Mouse (Mus musculus): Measurements from ENCODE around the gene Xpnpep1. TPM values are rescaled to one million over a fixed set of nuclear protein-coding genes. Genes with fewer than 3 reads are reported as not detected.

Xpnpep1 gene
- total and polyA plus RNA-seq, 3 experiments, result 82.8 to 99.6 (median 96.0) TPM

GRCm38 (mm10) chr19:53074899-53075722, 35.1 kb upstream of the Xpnpep1 start:
- Histone ChIP-seq H3K27ac (ENCODE audit: insufficient read depth, low read depth) (no peak overlapping the region), H3K9ac (ENCODE audit: insufficient read depth, low read depth) (no peak overlapping the region), H3K4me1 (ENCODE audit: control insufficient read depth in 1 of 2, insufficient read depth in 2 of 2) (peaks cover 0 to 11% of the 10 kb centered on the region in 2 experiments; a peak in 2 of 4 replicates), H3K9me3 (replicated peaks; ENCODE audit: low read length) (no peaks in the 10 kb centered on the region), H3K36me3 (replicated peaks in 1 of 2; ENCODE audit: control insufficient read depth in 1 of 2, insufficient read depth in 1 of 2, low read length in 1 of 2) (no peaks in the 10 kb centered on the region), H3K4me3 (replicated peaks in 1 of 3; ENCODE audit: low read depth in 2 of 3, low read length in 2 of 3, poor library complexity in 1 of 3) (no peak overlapping the region), H3K27me3 (replicated peaks) (no peaks in the 10 kb centered on the region), H3K4me2 (ENCODE audit: insufficient read depth, low read depth, poor library complexity, severe bottlenecking) (no peak overlapping the region), H3K79me2 (replicated peaks; ENCODE audit: control insufficient read depth, extremely low read depth, insufficient read depth, poor library complexity, severe bottlenecking) (no peaks in the 10 kb centered on the region)
- dilution Hi-C loops (cut with MboI; ENCODE audit: extremely low pct_ligation_motif_present, extremely low pct_unique_long_range_greater_than_20kb, low sequenced_read_pairs) (no loop called here), in situ Hi-C loops (cut with MboI; ENCODE audit: low pct_ligation_motif_present, low pct_unique_long_range_greater_than_20kb, low sequenced_read_pairs) (no loop called here)
- no peak for DNase-seq (ENCODE audit: extremely low read depth)
- TF ChIP-seq NRF1 (IDR thresholded peaks at IDR 0.05; ENCODE audit: low read depth, low read length), result no peak
- TF ChIP-seq ZC3H11A (IDR thresholded peaks at IDR 0.05; ENCODE audit: low read depth, low read length), result no peak
- TF ChIP-seq MAX (IDR thresholded peaks at IDR 0.05; ENCODE audit: low read length), result no peak
- TF ChIP-seq ELF1 (IDR thresholded peaks at IDR 0.05; ENCODE audit: low read depth, low read length), result no peak
- no peak for TF ChIP-seq BHLHE40 (IDR thresholded peaks at IDR 0.05; ENCODE audit: low read depth, low read length)
- no peak for TF ChIP-seq KAT2A (IDR thresholded peaks at IDR 0.05; ENCODE audit: insufficient replicate concordance, low read length)
- no peak for TF ChIP-seq ZKSCAN1 (IDR thresholded peaks at IDR 0.05; ENCODE audit: borderline replicate concordance, low read depth, low read length)
- no peak for TF ChIP-seq USF1 (IDR thresholded peaks at IDR 0.05; ENCODE audit: low read depth, low read length)
- no peak for TF ChIP-seq UBTF (IDR thresholded peaks at IDR 0.05; ENCODE audit: low read depth, low read length)
- TF ChIP-seq RCOR1 (conservative IDR thresholded peaks at IDR 0.05; ENCODE audit: low read depth, low read length), result no peak

- DNase-seq (ENCODE audit: extremely low read depth), result peak; percentile 15
- TF ChIP-seq CTCF (conservative IDR thresholded peaks at IDR 0.05 in 1 of 2, IDR thresholded peaks at IDR 0.05 in 1 of 2; ENCODE audit: low read depth in 2 of 2, low read length in 2 of 2) (peak; percentile 31 to 38; a peak in 3 of 4 replicates), JUND (conservative IDR thresholded peaks at IDR 0.05; ENCODE audit: low read depth, low read length) (no peak), MEF2A (IDR thresholded peaks at IDR 0.05; ENCODE audit: borderline replicate concordance, low read depth, low read length) (no peak), UBTF (IDR thresholded peaks at IDR 0.05; ENCODE audit: low read depth, low read length) (no peak), SMC3 (IDR thresholded peaks at IDR 0.05; ENCODE audit: low read depth, low read length) (peak; percentile 27; the same call in 1 of the 2 replicates), SIN3A (IDR thresholded peaks at IDR 0.05; ENCODE audit: low read length) (no peak), USF2 (conservative IDR thresholded peaks at IDR 0.05; ENCODE audit: low read depth, low read length) (no peak), E2F4 (IDR thresholded peaks at IDR 0.05; ENCODE audit: insufficient replicate concordance, low read depth, low read length) (no peak), USF1 (IDR thresholded peaks at IDR 0.05; ENCODE audit: low read depth, low read length) (no peak), MXI1 (IDR thresholded peaks at IDR 0.05; ENCODE audit: low read depth, low read length) (no peak), CHD2 (IDR thresholded peaks at IDR 0.05; ENCODE audit: low read length) (no peak), BHLHE40 (IDR thresholded peaks at IDR 0.05; ENCODE audit: low read depth, low read length) (no peak), RAD21 (IDR thresholded peaks at IDR 0.05; ENCODE audit: low read depth, low read length) (peak; percentile 34), KAT2A (IDR thresholded peaks at IDR 0.05; ENCODE audit: insufficient replicate concordance, low read length) (no peak)
- in situ Hi-C loops (cut with MboI; ENCODE audit: low pct_ligation_motif_present, low pct_unique_long_range_greater_than_20kb, low sequenced_read_pairs), result no loop called here
These were observed 33.5 kb upstream of the Xpnpep1 start for GRCm38 (mm10) chr19:53073521-53073920.

More at GRCm38 (mm10) chr19:53073521-53073920, 33.5 kb upstream of the Xpnpep1 start:
- H3K36me3 ChIP-seq (replicated peaks in 1 of 2; ENCODE audit: control insufficient read depth in 1 of 2, insufficient read depth in 1 of 2, low read length in 1 of 2), result no peaks in the 10 kb centered on the region
- no peak overlapping the region for H3K27ac ChIP-seq (ENCODE audit: insufficient read depth, low read depth)
- H3K9ac ChIP-seq (ENCODE audit: insufficient read depth, low read depth), result no peak overlapping the region
- no peak overlapping the region for H3K4me3 ChIP-seq (replicated peaks in 1 of 3; ENCODE audit: low read depth in 2 of 3, low read length in 2 of 3, poor library complexity in 1 of 3)
- H3K4me2 ChIP-seq (ENCODE audit: insufficient read depth, low read depth, poor library complexity, severe bottlenecking), result no peak overlapping the region
- H3K9me3 ChIP-seq (replicated peaks; ENCODE audit: low read length), result no peaks in the 10 kb centered on the region
- no peaks in the 10 kb centered on the region for H3K27me3 ChIP-seq (replicated peaks)
- dilution Hi-C loops (cut with MboI; ENCODE audit: extremely low pct_ligation_motif_present, extremely low pct_unique_long_range_greater_than_20kb, low sequenced_read_pairs), result no loop called here
- H3K4me1 ChIP-seq (ENCODE audit: control insufficient read depth in 1 of 2, insufficient read depth in 2 of 2), result peaks cover 0 to 5% of the 10 kb centered on the region in 2 experiments; a peak in 2 of 4 replicates
- H3K79me2 ChIP-seq (replicated peaks; ENCODE audit: control insufficient read depth, extremely low read depth, insufficient read depth, poor library complexity, severe bottlenecking), result no peaks in the 10 kb centered on the region
